Mouse (Mus musculus) bone marrow, adult 2 months (tissue): ENCODE measurements at regions not wholly inside any gene's neighbourhood (a gene's known extent, or its start where the extent isn't known, plus 50 kb on each side); places are given as distances from the start of the nearest gene placed in this dataset.

Experiments
- CTCF ChIP-seq: fragments of 200-500 bp; IDR thresholded peaks from 2 replicates; pipeline ENCODE4 v1.5.1; 2011; ENCODE audit warnings: low read length, control low read depth; ENCODE audit not compliant: control insufficient read depth, insufficient read depth
- POLR2A ChIP-seq: fragments of 200-500 bp; IDR thresholded peaks from 2 replicates; pipeline ENCODE4 v1.6.1; 2011; ENCODE audit warnings: low read depth, mild to moderate bottlenecking, control low read depth, low read length, borderline replicate concordance; ENCODE audit not compliant: control insufficient read depth

GRCm38 (mm10) chr17:48817551-48817950 is 114.6 kb upstream of the Lrfn2 start:
- TF ChIP-seq CTCF (no peak), POLR2A (no peak)
